Mouse (Mus musculus) cerebellum, postnatal 4 days (tissue): Measurements from ENCODE around the gene Efna5.

ENCODE experiments used
- DNase-seq, 2 experiments: peaks; one replicate each; pipeline ENCODE4 v3.0.0; 2022; ENCODE audit warnings: low spot score in 2 of 2, mixed read lengths in 1 of 2

Gene Efna5

GRCm38 (mm10) chr17:62789291-62790290, 91.5 kb downstream of the Efna5 start:
- no peak for DNase-seq

- no peak for DNase-seq
Measured at GRCm38 (mm10) chr17:62788783-62789182, 92.3 kb downstream of the Efna5 start.

- no peak for DNase-seq
Measured at GRCm38 (mm10) chr17:62787855-62788254, 93.3 kb downstream of the Efna5 start.

- no peak for DNase-seq
Measured at GRCm38 (mm10) chr17:62786602-62786907, 94.6 kb downstream of the Efna5 start.

- DNase-seq = no peak
Measured at GRCm38 (mm10) chr17:62785781-62786601, 95.1 kb downstream of the Efna5 start.

- DNase-seq = no peak
Measured at GRCm38 (mm10) chr17:62784274-62785171, 96.6 kb downstream of the Efna5 start.

GRCm38 (mm10) chr17:62783524-62784273, 97.4 kb downstream of the Efna5 start:
- DNase-seq = peak; percentile 51 to 83

GRCm38 (mm10) chr17:62782826-62783404, 98.2 kb downstream of the Efna5 start:
- DNase-seq = no peak

GRCm38 (mm10) chr17:62781120-62781519, 100.0 kb downstream of the Efna5 start:
- no peak for DNase-seq

- no peak for DNase-seq
Measured at GRCm38 (mm10) chr17:62777858-62778564, 103.1 kb downstream of the Efna5 start.

- DNase-seq = no peak
Measured at GRCm38 (mm10) chr17:62776710-62777109, 104.4 kb downstream of the Efna5 start.

GRCm38 (mm10) chr17:62775976-62776375, 105.1 kb downstream of the Efna5 start:
- DNase-seq = no peak

- no peak for DNase-seq
Measured at GRCm38 (mm10) chr17:62775401-62775800, 105.7 kb downstream of the Efna5 start.

- no peak for DNase-seq
Measured at GRCm38 (mm10) chr17:62774749-62775148, 106.4 kb downstream of the Efna5 start.

GRCm38 (mm10) chr17:62766705-62767104, 114.4 kb downstream of the Efna5 start:
- DNase-seq = no peak

GRCm38 (mm10) chr17:62765165-62765564, 116.0 kb downstream of the Efna5 start:
- no peak for DNase-seq

- no peak for DNase-seq
Measured at GRCm38 (mm10) chr17:62756951-62757350, 124.2 kb downstream of the Efna5 start.

GRCm38 (mm10) chr17:62755635-62756034, 125.5 kb downstream of the Efna5 start:
- DNase-seq = no peak

- no peak for DNase-seq
Measured at GRCm38 (mm10) chr17:62754638-62755037, 126.5 kb downstream of the Efna5 start.

- no peak for DNase-seq
Measured at GRCm38 (mm10) chr17:62752381-62752889, 128.7 kb downstream of the Efna5 start.
